Mouse (Mus musculus) erythroblast, embryonic 14.5 days (primary cell): ENCODE measurements around the gene Tm2d3.

ENCODE experiments used
- GATA1 ChIP-seq: IDR thresholded peaks from 2 replicates; pipeline ENCODE4 v1.6.1; 2012; ENCODE audit warnings: low read length, inconsistent platforms, mixed read lengths
- TAL1 ChIP-seq: IDR thresholded peaks from 3 replicates; pipeline ENCODE4 v1.6.1; 2012; ENCODE audit warnings: low read length, inconsistent platforms, mixed read lengths

DNA sequence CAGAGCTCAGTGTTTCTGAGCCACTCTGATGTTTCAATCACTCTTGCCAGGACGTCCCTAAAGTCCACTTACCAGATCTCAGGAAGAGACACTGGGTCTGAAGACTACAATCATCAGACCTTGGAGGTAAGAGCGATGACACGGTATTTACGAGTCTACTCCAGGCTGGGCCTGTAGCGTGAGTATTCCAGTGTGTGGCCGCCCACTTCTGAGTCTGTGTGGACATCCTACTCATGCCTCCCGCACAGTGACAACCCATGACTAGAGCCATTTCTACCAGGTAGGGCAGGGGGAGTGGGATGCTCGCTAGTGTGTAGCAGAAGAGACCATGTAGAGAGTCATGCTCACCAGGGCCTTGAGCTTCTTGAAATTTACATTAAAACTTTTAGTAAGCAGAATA is 51.9 kb downstream of the Tm2d3 start:
- TF ChIP-seq TAL1 (no peak), GATA1 (no peak)
